Mouse (Mus musculus): ENCODE measurements around the gene Nmt1. TPM values are rescaled to one million over a fixed set of nuclear protein-coding genes. Genes with fewer than 3 reads are reported as not detected.

The Nmt1 gene
- polyA plus RNA-seq, 1 experiment from 2014 or later = 49.4 TPM

DNA sequence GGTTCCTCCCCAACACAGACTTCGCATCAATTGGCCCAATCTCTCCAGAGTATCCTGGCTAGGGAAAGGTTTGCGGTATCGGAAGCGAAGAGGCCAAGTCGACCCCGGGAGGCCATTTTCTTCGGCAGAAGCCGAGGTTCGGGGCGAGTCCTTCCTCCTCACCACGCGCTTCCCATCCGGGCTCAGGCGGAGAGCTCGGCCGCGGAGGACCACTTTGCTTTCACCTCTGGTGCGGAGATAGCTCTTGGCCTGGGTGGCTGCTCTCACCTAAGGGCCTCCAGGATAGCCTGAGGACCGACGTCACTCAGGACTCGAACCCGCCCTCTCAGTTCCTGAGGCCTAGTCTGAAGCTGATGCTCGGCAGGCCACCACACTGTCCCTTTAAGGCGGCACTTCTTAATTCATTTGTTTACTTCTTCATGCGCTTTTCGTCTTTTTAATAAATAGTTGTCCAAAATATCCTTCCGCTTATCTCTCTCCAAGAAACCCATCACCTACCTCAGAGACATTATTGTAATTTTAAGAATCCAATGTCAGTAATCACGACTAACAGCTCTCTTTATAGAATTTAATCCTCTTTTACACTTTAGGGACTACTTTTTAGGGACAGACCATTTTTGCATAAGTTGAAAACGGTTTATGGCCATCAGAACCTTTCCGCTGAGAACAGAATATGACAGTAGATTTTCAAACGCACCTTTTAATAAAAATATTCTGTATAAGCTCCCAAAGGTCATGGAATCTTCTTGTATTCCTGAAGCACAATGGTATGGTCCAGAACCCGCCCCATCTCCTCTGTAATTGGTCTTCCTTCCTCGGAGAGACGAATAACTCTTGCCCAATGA is 87.4 kb downstream of the Nmt1 start:
- Histone ChIP-seq H3K36me3 (ENCODE audit: control insufficient read depth, insufficient read depth, low read length) (no peaks in the 10 kb centered on the region), H3K4me3 (ENCODE audit: low read depth, low read length) (peak overlapping the region; percentile 58), H3K4me2 (peak overlapping the region; percentile 71), H3K9ac (ENCODE audit: low read depth, low read length) (peak overlapping the region; percentile 78), H3K9me3 (replicated peaks; ENCODE audit: control insufficient read depth, low read length) (no peaks in the 10 kb centered on the region), H3K4me1 (ENCODE audit: control insufficient read depth, insufficient read depth, low read length) (peaks cover 23% of the 10 kb centered on the region; the same call in 1 of the 2 replicates), H3K27me3 (ENCODE audit: control insufficient read depth, insufficient read depth, low read length) (no peaks in the 10 kb centered on the region; the same call in 1 of the 2 replicates), H3K27ac (ENCODE audit: low read depth, low read length) (peak overlapping the region; percentile 83)
- ATAC-seq (replicated peaks; ENCODE audit: insufficient number of reproducible peaks, low FRiP score, low TSS enrichment) = peak; percentile 79
- 1% methylated on average over 34 of the region's 34 CpGs for WGBS (ENCODE audit: insufficient replicate concordance)

DNA sequence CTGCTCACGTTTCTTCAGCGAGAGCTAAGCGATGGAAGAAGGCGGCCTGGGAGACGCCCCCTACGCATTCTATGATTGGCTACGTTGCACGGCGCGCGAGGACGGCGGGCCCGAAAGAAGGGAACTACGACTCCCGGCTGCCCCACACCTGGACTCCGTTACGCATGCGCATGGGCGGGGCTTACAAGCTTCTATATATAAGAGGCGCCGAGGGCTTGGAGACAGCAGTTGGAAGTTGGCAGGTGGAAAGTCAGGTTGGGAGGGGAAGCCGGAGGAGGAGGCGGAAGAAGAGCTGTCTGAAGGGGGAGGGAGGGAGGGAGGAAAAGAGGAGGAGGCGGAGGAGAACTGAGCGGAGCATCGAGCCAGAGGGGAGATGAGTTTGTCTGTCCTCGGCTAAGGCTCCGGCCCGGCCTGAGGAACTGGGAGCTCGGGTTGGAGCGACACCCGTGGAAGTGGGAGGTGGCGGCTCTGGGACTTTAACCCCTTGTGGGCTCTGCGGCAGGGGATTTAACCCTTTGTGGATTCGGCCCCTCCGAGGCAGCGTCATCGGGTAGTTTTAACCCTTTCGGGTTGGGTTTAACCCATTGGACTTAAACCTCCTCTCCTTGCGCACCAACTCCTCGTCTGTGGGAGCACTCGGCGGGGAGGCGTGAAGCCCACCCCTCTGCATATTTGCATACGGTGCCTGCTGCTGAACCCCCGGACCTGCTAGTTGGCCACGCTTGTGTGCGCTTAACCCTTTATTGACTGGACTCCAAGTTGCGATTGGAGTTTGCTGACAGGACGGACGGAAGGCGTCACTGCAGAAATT is 88.2 kb downstream of the Nmt1 start, which contains the start of gene Hexim1:
TSS of gene Hexim1 (plus strand) at position 224 of the 811 bp plus-strand sequence.
- Histone ChIP-seq H3K36me3 (ENCODE audit: control insufficient read depth, insufficient read depth, low read length) (no peaks in the 10 kb centered on the region), H3K27me3 (ENCODE audit: control insufficient read depth, insufficient read depth, low read length) (no peaks in the 10 kb centered on the region; the same call in 1 of the 2 replicates), H3K27ac (ENCODE audit: low read depth, low read length) (peak within 1 kb of the TSS; percentile 83), H3K9ac (ENCODE audit: low read depth, low read length) (peak within 1 kb of the TSS; percentile 78), H3K4me3 (ENCODE audit: low read depth, low read length) (peak within 1 kb of the TSS; percentile 58), H3K4me1 (ENCODE audit: control insufficient read depth, insufficient read depth, low read length) (peaks cover 22% of the 10 kb centered on the region; the same call in 1 of the 2 replicates), H3K9me3 (replicated peaks; ENCODE audit: control insufficient read depth, low read length) (no peaks in the 10 kb centered on the region), H3K4me2 (peak within 1 kb of the TSS; percentile 77)
- ATAC-seq (replicated peaks; ENCODE audit: insufficient number of reproducible peaks, low FRiP score, low TSS enrichment) = peak; percentile 90
- under 1% methylated on average over 53 of the region's 53 CpGs for WGBS (ENCODE audit: insufficient replicate concordance)

DNA sequence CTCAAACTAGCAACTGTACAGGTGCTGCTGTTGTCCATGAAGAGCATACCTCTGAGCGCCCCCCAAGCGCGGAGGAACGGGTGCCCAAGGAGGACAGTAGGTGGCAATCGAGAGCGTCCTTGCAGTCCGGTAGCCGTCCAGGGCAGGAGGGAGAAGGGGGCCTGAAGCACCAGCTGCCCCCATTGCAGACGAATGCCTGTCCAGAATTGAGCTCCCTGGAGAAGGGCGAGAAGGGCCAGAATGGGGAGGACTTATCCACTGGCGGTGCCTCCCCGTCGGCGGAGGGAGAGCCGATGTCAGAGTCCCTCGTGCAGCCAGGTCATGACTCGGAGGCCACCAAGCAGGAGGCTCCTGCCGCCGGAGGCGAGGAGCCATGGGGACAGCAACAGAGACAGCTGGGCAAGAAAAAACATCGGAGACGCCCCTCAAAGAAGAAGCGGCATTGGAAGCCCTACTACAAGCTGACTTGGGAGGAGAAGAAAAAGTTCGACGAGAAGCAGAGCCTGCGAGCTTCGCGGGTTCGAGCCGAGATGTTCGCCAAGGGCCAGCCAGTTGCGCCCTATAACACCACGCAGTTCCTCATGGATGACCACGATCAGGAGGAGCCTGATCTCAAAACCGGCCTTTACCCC is 89.1 kb downstream of the Nmt1 start:
- no peaks in the 10 kb centered on the region for H3K9me3 ChIP-seq (replicated peaks; ENCODE audit: control insufficient read depth, low read length)
- peak overlapping the region; percentile 77 for H3K4me2 ChIP-seq
- H3K27me3 ChIP-seq (ENCODE audit: control insufficient read depth, insufficient read depth, low read length) = no peaks in the 10 kb centered on the region; the same call in 1 of the 2 replicates
- H3K4me1 ChIP-seq (ENCODE audit: control insufficient read depth, insufficient read depth, low read length) = peaks cover 14% of the 10 kb centered on the region; the same call in 1 of the 2 replicates
- peak overlapping the region; percentile 72 for H3K9ac ChIP-seq (ENCODE audit: low read depth, low read length)
- H3K4me3 ChIP-seq (ENCODE audit: low read depth, low read length) = peak overlapping the region; percentile 58
- ATAC-seq (replicated peaks; ENCODE audit: insufficient number of reproducible peaks, low FRiP score, low TSS enrichment) = peak; percentile 44; the same call in 1 of the 2 replicates
- peak overlapping the region; percentile 82 for H3K27ac ChIP-seq (ENCODE audit: low read depth, low read length)
- WGBS (ENCODE audit: insufficient replicate concordance) = under 1% methylated on average over 35 of the region's 35 CpGs
- no peaks in the 10 kb centered on the region for H3K36me3 ChIP-seq (ENCODE audit: control insufficient read depth, insufficient read depth, low read length)

DNA sequence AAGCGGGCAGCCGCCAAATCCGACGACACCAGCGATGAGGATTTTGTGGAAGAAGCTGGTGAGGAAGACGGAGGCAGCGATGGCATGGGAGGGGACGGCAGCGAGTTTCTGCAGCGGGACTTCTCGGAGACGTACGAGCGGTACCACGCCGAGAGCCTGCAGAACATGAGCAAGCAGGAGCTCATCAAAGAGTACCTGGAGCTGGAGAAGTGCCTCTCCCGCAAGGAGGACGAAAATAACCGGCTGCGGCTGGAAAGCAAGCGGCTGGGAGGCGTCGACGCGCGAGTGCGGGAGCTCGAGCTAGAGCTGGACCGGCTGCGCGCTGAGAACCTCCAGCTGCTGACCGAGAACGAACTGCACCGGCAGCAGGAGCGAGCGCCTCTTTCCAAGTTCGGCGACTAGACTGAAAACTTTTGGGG is 89.6 kb downstream of the Nmt1 start:
- Histone ChIP-seq H3K4me2 (peak overlapping the region; percentile 77), H3K27me3 (ENCODE audit: control insufficient read depth, insufficient read depth, low read length) (no peaks in the 10 kb centered on the region; the same call in 1 of the 2 replicates), H3K9ac (ENCODE audit: low read depth, low read length) (peak overlapping the region; percentile 72), H3K36me3 (ENCODE audit: control insufficient read depth, insufficient read depth, low read length) (no peaks in the 10 kb centered on the region), H3K27ac (ENCODE audit: low read depth, low read length) (0 out of 2 replicates have a peak overlapping the region, but pooled peaks have one; percentile 82), H3K4me3 (ENCODE audit: low read depth, low read length) (peak overlapping the region; percentile 58), H3K9me3 (replicated peaks; ENCODE audit: control insufficient read depth, low read length) (no peaks in the 10 kb centered on the region), H3K4me1 (ENCODE audit: control insufficient read depth, insufficient read depth, low read length) (peaks cover 9% of the 10 kb centered on the region; the same call in 1 of the 2 replicates)
- under 1% methylated on average over 38 of the region's 38 CpGs for WGBS (ENCODE audit: insufficient replicate concordance)
- no peak for ATAC-seq (replicated peaks; ENCODE audit: insufficient number of reproducible peaks, low FRiP score, low TSS enrichment)

Small RNAs within 50 kb of the gene (microRNA-seq; reads per million reads assigned to microRNA genes)
- gene Mir6931 (ENCODE audit: borderline number of aligned reads) = 0.41 reads per million

Other genes starting within 250 kb of the Nmt1 start
- 56.6 and 59.7 TPM in 2 replicates for gene Gjc1, start 208.5 kb upstream of the Nmt1 start, polyA plus RNA-seq (2014; fragmentation: Nextera tagmentation; extraction: Ambion mirVana)
- gene Higd1b, start 192.3 kb upstream of the Nmt1 start, polyA plus RNA-seq (2014; fragmentation: Nextera tagmentation; extraction: Ambion mirVana) = not detected in 2 replicates
- 136 and 149 TPM in 2 replicates for gene Eftud2, start 147.2 kb upstream of the Nmt1 start, polyA plus RNA-seq (2014; fragmentation: Nextera tagmentation; extraction: Ambion mirVana)
- gene Ccdc103, start 147.0 kb upstream of the Nmt1 start, polyA plus RNA-seq (2014; fragmentation: Nextera tagmentation; extraction: Ambion mirVana) = 0.42 and 0.56 TPM in 2 replicates
- not detected in 2 replicates for gene Fam187a, start 143.0 kb upstream of the Nmt1 start, polyA plus RNA-seq (2014; fragmentation: Nextera tagmentation; extraction: Ambion mirVana)
- gene Gfap, start 127.3 kb upstream of the Nmt1 start, polyA plus RNA-seq (2014; fragmentation: Nextera tagmentation; extraction: Ambion mirVana) = 0.18 and 0.20 TPM in 2 replicates
- gene Kif18b, start 103.1 kb upstream of the Nmt1 start, polyA plus RNA-seq (2014; fragmentation: Nextera tagmentation; extraction: Ambion mirVana) = 5.6 and 5.9 TPM in 2 replicates
- gene C1ql1, start 81.5 kb upstream of the Nmt1 start, polyA plus RNA-seq (2014; fragmentation: Nextera tagmentation; extraction: Ambion mirVana) = 0.76 and 1.0 TPM in 2 replicates
- 135 and 141 TPM in 2 replicates for gene Dcakd, start 143 bp downstream of the Nmt1 start, polyA plus RNA-seq (2014; fragmentation: Nextera tagmentation; extraction: Ambion mirVana)
- gene Plcd3, start 73.5 kb downstream of the Nmt1 start, polyA plus RNA-seq (2014; fragmentation: Nextera tagmentation; extraction: Ambion mirVana) = 3.0 and 3.5 TPM in 2 replicates
- gene Acbd4, start 73.5 kb downstream of the Nmt1 start, polyA plus RNA-seq (2014; fragmentation: Nextera tagmentation; extraction: Ambion mirVana) = 11.2 and 11.8 TPM in 2 replicates
- 4.2 and 4.4 TPM in 2 replicates for gene Hexim1, start 88.0 kb downstream of the Nmt1 start, polyA plus RNA-seq (2014; fragmentation: Nextera tagmentation; extraction: Ambion mirVana)
- 3.5 and 5.6 TPM in 2 replicates for gene Hexim2, start 104.2 kb downstream of the Nmt1 start, polyA plus RNA-seq (2014; fragmentation: Nextera tagmentation; extraction: Ambion mirVana)
- gene Fmnl1, start 142.9 kb downstream of the Nmt1 start, polyA plus RNA-seq (2014; fragmentation: Nextera tagmentation; extraction: Ambion mirVana) = 0.79 and 1.1 TPM in 2 replicates
- gene 1700023F06Rik, start 180.4 kb downstream of the Nmt1 start, polyA plus RNA-seq (2014; fragmentation: Nextera tagmentation; extraction: Ambion mirVana) = not detected in 2 replicates
- not detected in 2 replicates for gene Spata32, start 190.2 kb downstream of the Nmt1 start, polyA plus RNA-seq (2014; fragmentation: Nextera tagmentation; extraction: Ambion mirVana)
- 1.4 and 1.7 TPM in 2 replicates for gene Map3k14, start 239.3 kb downstream of the Nmt1 start, polyA plus RNA-seq (2014; fragmentation: Nextera tagmentation; extraction: Ambion mirVana)

Data from heart, embryonic 11.5 days (tissue).